Mouse (Mus musculus): ENCODE results near the gene Best1. TPM values are rescaled to one million over a fixed set of nuclear protein-coding genes. Genes with fewer than 3 reads are reported as not detected.

The Best1 gene
- polyA plus RNA-seq, 2 experiments = 0.08 to 0.09 TPM

DNA sequence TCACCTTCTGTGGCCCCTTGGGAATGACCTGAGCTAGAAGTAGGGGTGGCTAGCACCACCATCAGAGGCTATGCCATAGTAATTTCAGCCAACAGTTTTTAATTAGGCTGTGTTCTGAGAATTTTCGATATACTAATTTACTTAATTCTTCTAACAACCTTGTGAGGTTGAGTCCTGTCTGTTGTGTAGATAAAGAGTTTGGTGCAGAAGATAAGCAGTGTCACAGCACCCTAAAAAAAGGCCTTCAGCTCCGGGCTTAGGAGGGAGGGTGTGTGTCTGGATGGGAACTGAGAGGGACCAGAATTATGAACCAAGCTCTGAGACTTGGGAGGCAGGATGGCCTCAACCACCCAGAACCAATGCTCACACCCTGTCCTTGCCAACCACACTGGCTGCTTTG lies 44.3 kb upstream of the Best1 start:
- ATAC-seq (ENCODE audit: insufficient read depth) (no peak), DNase-seq (ENCODE audit: low read depth in 3 of 3, low spot score in 3 of 3) (peak; percentile 31 to 48 (median 41))
- H3K4me1 ChIP-seq (replicated peaks; ENCODE audit: control insufficient read depth in 2 of 2, insufficient read depth in 2 of 2, low read length in 1 of 2) = peaks cover 16 to 36% of the 10 kb centered on the region in 2 experiments
- H3K27me3 ChIP-seq (ENCODE audit: control insufficient read depth, insufficient read depth, low read length) = no peaks in the 10 kb centered on the region; the same call in 1 of the 2 replicates
- H3K4me2 ChIP-seq (ENCODE audit: low read depth) = peak overlapping the region; percentile 2; the same call in 1 of the 2 replicates
- H3K27ac ChIP-seq = no peak overlapping the region
- no peaks in the 10 kb centered on the region for H3K9me3 ChIP-seq (ENCODE audit: control insufficient read depth, low read length)
- 10% methylated on average over 2 of the region's 2 CpGs for WGBS (ENCODE audit: insufficient replicate concordance)
- no peaks in the 10 kb centered on the region for H3K36me3 ChIP-seq (replicated peaks; ENCODE audit: control insufficient read depth, insufficient read depth, low read depth)
- H3K9ac ChIP-seq (replicated peaks) = no peak overlapping the region
- H3K4me3 ChIP-seq (ENCODE audit: insufficient read depth in 1 of 2, low read depth in 2 of 2, low read length in 2 of 2) = no peak overlapping the region
- no peak for TF ChIP-seq CTCF (IDR thresholded peaks at IDR 0.05; ENCODE audit: low read depth)
- peak; percentile 51 for TF ChIP-seq EP300 (IDR thresholded peaks at IDR 0.05; ENCODE audit: low read depth)

GRCm38 (mm10) chr19:10043643-10044042 lies 42.2 kb upstream of the Best1 start:
- no peak for ATAC-seq (ENCODE audit: insufficient read depth)
- no peak for TF ChIP-seq EP300 (IDR thresholded peaks at IDR 0.05; ENCODE audit: low read depth)
- peak; percentile 14; the same call in 1 of the 2 replicates for TF ChIP-seq CTCF (IDR thresholded peaks at IDR 0.05; ENCODE audit: low read depth)

DNA sequence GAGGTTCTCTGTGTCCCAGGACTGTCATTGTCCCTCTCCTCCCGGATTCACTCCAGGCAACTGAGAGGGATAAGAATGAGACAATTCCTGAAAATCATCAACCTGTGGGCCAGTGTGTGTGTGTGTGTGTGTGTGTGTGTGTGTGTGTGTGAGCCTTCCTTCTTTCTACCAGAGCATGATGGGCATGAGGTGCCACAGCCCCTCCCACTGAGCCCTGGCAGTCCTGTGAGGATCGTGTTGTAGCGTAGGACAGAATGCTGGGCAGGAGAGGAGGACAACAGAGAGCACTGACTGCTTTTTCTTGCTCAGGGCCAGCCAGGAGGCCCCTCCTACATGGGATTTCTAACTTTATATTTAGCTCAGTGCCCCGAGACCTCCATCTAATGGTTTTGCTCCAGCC lies 41.4 kb upstream of the Best1 start:
- H3K36me3 ChIP-seq (replicated peaks; ENCODE audit: control insufficient read depth, insufficient read depth, low read depth) = peaks cover 6% of the 10 kb centered on the region
- peaks cover 16 to 36% of the 10 kb centered on the region in 2 experiments for H3K4me1 ChIP-seq (replicated peaks; ENCODE audit: control insufficient read depth in 2 of 2, insufficient read depth in 2 of 2, low read length in 1 of 2)
- H3K4me3 ChIP-seq (ENCODE audit: insufficient read depth in 1 of 2, low read depth in 2 of 2, low read length in 2 of 2) = no peak overlapping the region; a peak in 1 of 4 replicates
- H3K27ac ChIP-seq = no peak overlapping the region
- no peak for ATAC-seq (ENCODE audit: insufficient read depth)
- TF ChIP-seq CTCF (IDR thresholded peaks at IDR 0.05; ENCODE audit: low read depth) = no peak
- H3K27me3 ChIP-seq (ENCODE audit: control insufficient read depth, insufficient read depth, low read length) = no peaks in the 10 kb centered on the region; the same call in 1 of the 2 replicates
- H3K9me3 ChIP-seq (ENCODE audit: control insufficient read depth, low read length) = no peaks in the 10 kb centered on the region
- H3K4me2 ChIP-seq (ENCODE audit: low read depth) = peak overlapping the region; percentile 87
- 75% methylated on average over 4 of the region's 4 CpGs for WGBS (ENCODE audit: insufficient replicate concordance)
- DNase-seq (ENCODE audit: low read depth in 3 of 3, low spot score in 3 of 3) = no peak
- no peak overlapping the region for H3K9ac ChIP-seq (replicated peaks)

More at GRCm38 (mm10) chr19:10043643-10044042, 42.2 kb upstream of the Best1 start:
- Histone ChIP-seq H3K4me3 (ENCODE audit: insufficient read depth in 1 of 2, low read depth in 2 of 2, low read length in 2 of 2) (no peak overlapping the region), H3K9me3 (ENCODE audit: control insufficient read depth, low read length) (no peaks in the 10 kb centered on the region), H3K36me3 (replicated peaks; ENCODE audit: control insufficient read depth, insufficient read depth, low read depth) (peaks cover 3% of the 10 kb centered on the region; the same call in 1 of the 2 replicates), H3K4me1 (replicated peaks; ENCODE audit: control insufficient read depth in 2 of 2, insufficient read depth in 2 of 2, low read length in 1 of 2) (peaks cover 16 to 36% of the 10 kb centered on the region in 2 experiments), H3K27me3 (ENCODE audit: control insufficient read depth, insufficient read depth, low read length) (no peaks in the 10 kb centered on the region; the same call in 1 of the 2 replicates), H3K9ac (replicated peaks) (no peak overlapping the region), H3K27ac (no peak overlapping the region), H3K4me2 (ENCODE audit: low read depth) (no peak overlapping the region)
- DNase-seq (ENCODE audit: low read depth in 3 of 3, low spot score in 3 of 3) = no peak

DNA sequence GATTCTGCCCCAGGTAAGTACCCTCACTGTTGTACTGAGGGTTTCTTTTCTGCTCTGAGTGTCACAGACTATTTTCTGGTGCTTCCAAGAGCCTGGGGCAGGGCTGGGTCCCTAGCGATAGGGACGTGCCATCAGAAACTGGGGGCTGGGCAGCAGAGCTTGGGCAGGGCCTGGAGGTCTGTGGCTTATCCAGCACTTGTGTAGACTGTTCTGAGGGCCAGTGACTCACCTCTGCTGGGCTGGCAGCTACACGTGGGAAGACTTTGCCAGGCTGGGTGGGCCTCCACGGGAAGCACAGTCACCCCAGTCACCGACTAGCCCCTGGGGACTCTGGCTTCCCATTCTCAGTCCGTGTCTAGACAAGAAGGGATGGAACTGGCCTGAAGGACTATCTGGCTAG lies 40.8 kb upstream of the Best1 start:
- ATAC-seq (ENCODE audit: insufficient read depth) = no peak
- Histone ChIP-seq H3K4me3 (ENCODE audit: insufficient read depth in 1 of 2, low read depth in 2 of 2, low read length in 2 of 2) (peak overlapping the region; percentile 17 to 63), H3K9me3 (ENCODE audit: control insufficient read depth, low read length) (no peaks in the 10 kb centered on the region), H3K36me3 (replicated peaks; ENCODE audit: control insufficient read depth, insufficient read depth, low read depth) (peaks cover 12% of the 10 kb centered on the region), H3K4me2 (ENCODE audit: low read depth) (peak overlapping the region; percentile 87), H3K9ac (replicated peaks) (no peak overlapping the region), H3K27ac (no peak overlapping the region), H3K4me1 (replicated peaks; ENCODE audit: control insufficient read depth in 2 of 2, insufficient read depth in 2 of 2, low read length in 1 of 2) (peaks cover 16 to 39% of the 10 kb centered on the region in 2 experiments), H3K27me3 (ENCODE audit: control insufficient read depth, insufficient read depth, low read length) (no peaks in the 10 kb centered on the region; the same call in 1 of the 2 replicates)
- DNase-seq (ENCODE audit: low read depth in 3 of 3, low spot score in 3 of 3) = no peak
- TF ChIP-seq EP300 (IDR thresholded peaks at IDR 0.05; ENCODE audit: low read depth) (no peak), CTCF (IDR thresholded peaks at IDR 0.05; ENCODE audit: low read depth) (no peak)
- WGBS (ENCODE audit: insufficient replicate concordance) = 41% methylated on average over 6 of the region's 6 CpGs

DNA sequence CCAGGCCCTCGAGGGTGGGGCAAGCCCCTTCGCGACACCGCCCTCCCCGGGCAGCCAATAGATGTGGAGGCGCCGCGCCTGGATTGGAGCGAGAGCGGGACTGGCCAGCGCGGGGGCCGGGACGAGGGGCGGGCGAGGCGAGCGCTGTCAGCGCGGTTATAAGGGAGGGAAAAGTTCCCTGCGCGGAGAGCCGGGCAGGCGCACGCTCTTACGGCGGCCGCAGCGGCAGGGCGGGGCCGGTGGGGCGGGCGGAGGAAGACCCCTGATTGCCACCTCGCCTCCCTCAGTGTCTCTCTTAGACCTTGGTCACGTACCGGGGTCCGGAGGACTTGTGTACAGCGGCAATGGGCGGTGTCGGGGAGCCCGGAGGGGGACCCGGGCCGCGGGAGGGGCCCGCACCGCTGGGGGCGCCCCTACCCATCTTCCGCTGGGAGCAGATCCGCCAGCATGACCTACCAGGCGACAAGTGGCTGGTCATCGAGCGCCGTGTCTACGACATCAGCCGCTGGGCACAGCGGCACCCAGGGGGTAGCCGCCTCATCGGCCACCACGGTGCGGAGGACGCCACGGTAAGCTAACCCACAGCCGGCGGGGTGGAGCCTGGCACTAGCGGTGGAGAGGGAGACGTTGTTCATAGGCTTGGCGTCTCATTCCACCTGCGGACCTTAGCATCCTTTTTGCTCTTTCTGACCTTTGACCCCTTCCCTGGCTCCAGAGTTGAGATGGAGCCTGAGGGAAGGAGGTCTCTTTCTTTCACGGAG lies 40.1 kb upstream of the Best1 start, which contains the start of gene Fads3:
Gene Fads3, plus strand, starts transcription at position 182 of the 761 bp plus-strand sequence.
- under 1% methylated on average over 63 of the region's 69 CpGs for WGBS (ENCODE audit: insufficient replicate concordance)
- no peak for TF ChIP-seq EP300 (IDR thresholded peaks at IDR 0.05; ENCODE audit: low read depth)
- no peak for TF ChIP-seq CTCF (IDR thresholded peaks at IDR 0.05; ENCODE audit: low read depth)
- no peaks in the 10 kb centered on the region for H3K9me3 ChIP-seq (ENCODE audit: control insufficient read depth, low read length)
- H3K27me3 ChIP-seq (ENCODE audit: control insufficient read depth, insufficient read depth, low read length) = no peaks in the 10 kb centered on the region; the same call in 1 of the 2 replicates
- peak within 1 kb of the TSS; percentile 17 to 63 for H3K4me3 ChIP-seq (ENCODE audit: insufficient read depth in 1 of 2, low read depth in 2 of 2, low read length in 2 of 2)
- no peak within 1 kb of the TSS for H3K27ac ChIP-seq
- H3K36me3 ChIP-seq (replicated peaks; ENCODE audit: control insufficient read depth, insufficient read depth, low read depth) = peaks cover 17% of the 10 kb centered on the region
- peak within 1 kb of the TSS; percentile 59 for H3K9ac ChIP-seq (replicated peaks)
- no peak for DNase-seq (ENCODE audit: low read depth in 3 of 3, low spot score in 3 of 3)
- peak; percentile 77 for ATAC-seq (ENCODE audit: insufficient read depth)
- H3K4me2 ChIP-seq (ENCODE audit: low read depth) = peak within 1 kb of the TSS; percentile 87
- peaks cover 16 to 37% of the 10 kb centered on the region in 2 experiments for H3K4me1 ChIP-seq (replicated peaks; ENCODE audit: control insufficient read depth in 2 of 2, insufficient read depth in 2 of 2, low read length in 1 of 2)

Data from liver, embryonic 14.5 days (tissue).